Mouse (Mus musculus): ENCODE measurements around the gene Fmnl2. TPM values are rescaled to one million over a fixed set of nuclear protein-coding genes. Genes with fewer than 3 reads are reported as not detected.

Fmnl2 gene
- polyA plus RNA-seq (2016; fragmentation: Nextera tagmentation; extraction: Ambion mirVana) = 14.2 and 15.1 TPM in 2 replicates

GRCm38 (mm10) chr2:52857611-52858528 lies at the start of gene Fmnl2:
Gene Fmnl2 (plus strand): TSS chr2:52857860.
- ATAC-seq (ENCODE audit: low FRiP score) = peak; percentile 93
- H3K9me3 ChIP-seq (replicated peaks) = no peaks in the 10 kb centered on the region
- H3K9ac ChIP-seq = peak within 1 kb of the TSS; percentile 93
- under 1% methylated on average over 112 of the region's 114 CpGs for WGBS
- peak within 1 kb of the TSS; percentile 92 for H3K27ac ChIP-seq
- H3K4me1 ChIP-seq = peaks cover 37% of the 10 kb centered on the region
- peak within 1 kb of the TSS; percentile 96 for H3K4me3 ChIP-seq
- no peaks in the 10 kb centered on the region for H3K36me3 ChIP-seq
- no peaks in the 10 kb centered on the region; the same call in 1 of the 2 replicates for H3K27me3 ChIP-seq
- peak within 1 kb of the TSS; percentile 90 for H3K4me2 ChIP-seq (replicated peaks)

- Histone ChIP-seq H3K27me3 (no peaks in the 10 kb centered on the region), H3K4me1 (peaks cover 4% of the 10 kb centered on the region; the same call in 1 of the 2 replicates), H3K27ac (no peak overlapping the region), H3K36me3 (no peaks in the 10 kb centered on the region), H3K4me3 (no peak overlapping the region), H3K4me2 (replicated peaks) (no peak overlapping the region), H3K9me3 (replicated peaks) (no peaks in the 10 kb centered on the region), H3K9ac (no peak overlapping the region)
- ATAC-seq (ENCODE audit: low FRiP score) = no peak
- WGBS = 84% methylated on average over 5 of the region's 5 CpGs
Measured at GRCm38 (mm10) chr2:52809988-52810387, 47.7 kb upstream of the Fmnl2 start.

GRCm38 (mm10) chr2:52811691-52812090 lies 46.0 kb upstream of the Fmnl2 start:
- no peak for ATAC-seq (ENCODE audit: low FRiP score)
- Histone ChIP-seq H3K27me3 (no peaks in the 10 kb centered on the region), H3K36me3 (no peaks in the 10 kb centered on the region), H3K9me3 (replicated peaks) (no peaks in the 10 kb centered on the region), H3K9ac (no peak overlapping the region), H3K27ac (no peak overlapping the region), H3K4me3 (no peak overlapping the region), H3K4me1 (peaks cover 4% of the 10 kb centered on the region; the same call in 1 of the 2 replicates), H3K4me2 (replicated peaks) (no peak overlapping the region)
- 30% methylated on average over 5 of the region's 5 CpGs for WGBS

- Histone ChIP-seq H3K27me3 (no peaks in the 10 kb centered on the region), H3K9me3 (replicated peaks) (no peaks in the 10 kb centered on the region), H3K9ac (no peak overlapping the region), H3K4me1 (no peaks in the 10 kb centered on the region), H3K4me2 (replicated peaks) (no peak overlapping the region), H3K36me3 (no peaks in the 10 kb centered on the region), H3K27ac (no peak overlapping the region), H3K4me3 (no peak overlapping the region)
- no peak for ATAC-seq (ENCODE audit: low FRiP score)
- WGBS = 88% methylated on average over 1 of the region's 1 CpGs
Measured at GRCm38 (mm10) chr2:52817341-52817740, 40.3 kb upstream of the Fmnl2 start.

GRCm38 (mm10) chr2:52818944-52819343 lies 38.7 kb upstream of the Fmnl2 start:
- ATAC-seq (ENCODE audit: low FRiP score) = no peak
- Histone ChIP-seq H3K4me1 (no peaks in the 10 kb centered on the region), H3K4me2 (replicated peaks) (no peak overlapping the region), H3K27ac (no peak overlapping the region), H3K36me3 (no peaks in the 10 kb centered on the region), H3K9me3 (replicated peaks) (no peaks in the 10 kb centered on the region), H3K9ac (no peak overlapping the region), H3K4me3 (no peak overlapping the region), H3K27me3 (no peaks in the 10 kb centered on the region)
- 78% methylated on average over 4 of the region's 4 CpGs for WGBS

- Histone ChIP-seq H3K4me1 (no peaks in the 10 kb centered on the region), H3K9me3 (replicated peaks) (no peaks in the 10 kb centered on the region), H3K4me2 (replicated peaks) (no peak overlapping the region), H3K27me3 (no peaks in the 10 kb centered on the region), H3K4me3 (no peak overlapping the region), H3K27ac (no peak overlapping the region), H3K9ac (no peak overlapping the region), H3K36me3 (no peaks in the 10 kb centered on the region)
- 87% methylated on average over 2 of the region's 2 CpGs for WGBS
- no peak for ATAC-seq (ENCODE audit: low FRiP score)
Measured at GRCm38 (mm10) chr2:52822214-52822613, 35.4 kb upstream of the Fmnl2 start.

GRCm38 (mm10) chr2:52828077-52828476 lies 29.6 kb upstream of the Fmnl2 start:
- Histone ChIP-seq H3K9me3 (replicated peaks) (no peaks in the 10 kb centered on the region), H3K27ac (no peak overlapping the region), H3K4me3 (no peak overlapping the region), H3K4me1 (no peaks in the 10 kb centered on the region), H3K27me3 (no peaks in the 10 kb centered on the region), H3K36me3 (no peaks in the 10 kb centered on the region), H3K4me2 (replicated peaks) (no peak overlapping the region), H3K9ac (no peak overlapping the region)
- WGBS = 91% methylated on average over 4 of the region's 4 CpGs
- ATAC-seq (ENCODE audit: low FRiP score) = no peak

- H3K4me1 ChIP-seq = no peaks in the 10 kb centered on the region
- WGBS = 85% methylated on average over 4 of the region's 4 CpGs
- ATAC-seq (ENCODE audit: low FRiP score) = no peak
Measured at GRCm38 (mm10) chr2:52830513-52830912, 27.1 kb upstream of the Fmnl2 start.

GRCm38 (mm10) chr2:52831585-52831984 lies 26.1 kb upstream of the Fmnl2 start:
- Histone ChIP-seq H3K27ac (no peak overlapping the region), H3K4me3 (no peak overlapping the region), H3K9me3 (replicated peaks) (no peaks in the 10 kb centered on the region), H3K4me1 (no peaks in the 10 kb centered on the region), H3K4me2 (replicated peaks) (no peak overlapping the region), H3K9ac (no peak overlapping the region), H3K36me3 (no peaks in the 10 kb centered on the region), H3K27me3 (no peaks in the 10 kb centered on the region)
- no peak for ATAC-seq (ENCODE audit: low FRiP score)
- 90% methylated on average over 2 of the region's 2 CpGs for WGBS

More at GRCm38 (mm10) chr2:52830513-52830912, 27.1 kb upstream of the Fmnl2 start:
- Histone ChIP-seq H3K36me3 (no peaks in the 10 kb centered on the region), H3K27ac (no peak overlapping the region), H3K9me3 (replicated peaks) (no peaks in the 10 kb centered on the region), H3K9ac (no peak overlapping the region), H3K27me3 (no peaks in the 10 kb centered on the region), H3K4me2 (replicated peaks) (no peak overlapping the region), H3K4me3 (no peak overlapping the region)

- Histone ChIP-seq H3K27me3 (no peaks in the 10 kb centered on the region), H3K36me3 (no peaks in the 10 kb centered on the region), H3K4me3 (no peak overlapping the region), H3K27ac (no peak overlapping the region), H3K9ac (no peak overlapping the region), H3K4me2 (replicated peaks) (no peak overlapping the region), H3K9me3 (replicated peaks) (no peaks in the 10 kb centered on the region), H3K4me1 (no peaks in the 10 kb centered on the region)
- no peak for ATAC-seq (ENCODE audit: low FRiP score)
- 90% methylated on average over 3 of the region's 3 CpGs for WGBS
Measured at GRCm38 (mm10) chr2:52835726-52836125, 21.9 kb upstream of the Fmnl2 start.

- Histone ChIP-seq H3K4me1 (no peaks in the 10 kb centered on the region), H3K27ac (no peak overlapping the region), H3K9me3 (replicated peaks) (no peaks in the 10 kb centered on the region), H3K27me3 (no peaks in the 10 kb centered on the region), H3K4me2 (replicated peaks) (no peak overlapping the region), H3K4me3 (no peak overlapping the region), H3K9ac (no peak overlapping the region), H3K36me3 (no peaks in the 10 kb centered on the region)
- WGBS = 51% methylated on average over 4 of the region's 4 CpGs
- no peak for ATAC-seq (ENCODE audit: low FRiP score)
Measured at GRCm38 (mm10) chr2:52839074-52839473, 18.6 kb upstream of the Fmnl2 start.

- Histone ChIP-seq H3K27ac (no peak overlapping the region), H3K9ac (no peak overlapping the region), H3K36me3 (no peaks in the 10 kb centered on the region), H3K4me3 (no peak overlapping the region), H3K4me2 (replicated peaks) (no peak overlapping the region), H3K4me1 (no peaks in the 10 kb centered on the region), H3K9me3 (replicated peaks) (no peaks in the 10 kb centered on the region), H3K27me3 (no peaks in the 10 kb centered on the region)
- 89% methylated on average over 3 of the region's 3 CpGs for WGBS
- no peak for ATAC-seq (ENCODE audit: low FRiP score)
Measured at GRCm38 (mm10) chr2:52839868-52840267, 17.8 kb upstream of the Fmnl2 start.

GRCm38 (mm10) chr2:52843861-52844260 lies 13.8 kb upstream of the Fmnl2 start:
- H3K9ac ChIP-seq = no peak overlapping the region
- H3K27ac ChIP-seq = no peak overlapping the region
- no peak for ATAC-seq (ENCODE audit: low FRiP score)
- H3K9me3 ChIP-seq (replicated peaks) = no peaks in the 10 kb centered on the region
- no peak overlapping the region for H3K4me2 ChIP-seq (replicated peaks)
- H3K36me3 ChIP-seq = no peaks in the 10 kb centered on the region
- WGBS = 84% methylated on average over 2 of the region's 2 CpGs
- no peak overlapping the region for H3K4me3 ChIP-seq
- no peaks in the 10 kb centered on the region for H3K27me3 ChIP-seq
- no peaks in the 10 kb centered on the region for H3K4me1 ChIP-seq

Measured in hindbrain, embryonic 12.5 days (tissue).